Mouse (Mus musculus): ENCODE data around the gene Col11a2. TPM values are rescaled to one million over a fixed set of nuclear protein-coding genes. Genes with fewer than 3 reads are reported as not detected.

Gene Col11a2
- total RNA-seq, 2 experiments from 2014 or later: 11.3 to 15.2 TPM

DNA sequence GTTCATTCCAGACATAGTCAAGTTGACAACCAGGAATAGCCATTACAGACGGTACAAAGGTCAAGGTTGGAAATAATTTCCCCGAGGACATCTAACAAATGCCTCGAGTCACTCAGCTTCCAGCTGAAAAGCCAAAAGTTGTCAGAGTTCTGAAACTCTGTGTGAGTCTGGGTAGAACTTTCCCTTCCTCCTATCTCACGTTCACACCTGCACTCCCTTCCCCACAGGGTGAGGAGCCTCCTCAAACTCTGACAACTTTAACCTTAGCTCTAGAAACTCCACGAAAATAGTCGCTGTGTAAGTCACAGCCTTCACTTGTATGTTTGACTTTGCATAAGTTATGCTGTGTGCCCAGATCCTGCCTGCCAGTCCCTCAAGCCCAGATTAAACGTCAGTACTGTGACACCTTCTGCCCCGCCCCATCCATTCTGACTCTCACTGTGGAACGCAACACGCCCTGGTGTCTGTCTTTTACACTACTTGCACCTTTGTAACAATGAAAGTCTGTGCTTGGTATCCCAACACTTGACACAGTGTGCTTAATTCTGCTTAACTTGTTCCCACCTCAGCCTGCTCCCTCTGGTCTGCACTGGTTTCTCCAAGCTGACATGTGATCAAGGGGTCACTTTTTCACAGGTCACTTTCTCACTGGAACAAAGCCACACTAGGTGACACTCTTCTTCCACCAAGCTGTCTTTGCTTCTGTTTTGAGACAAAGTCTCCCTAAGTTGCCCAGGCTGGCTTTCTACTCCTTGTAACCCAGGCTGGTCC is 59.7 kb downstream of the Col11a2 start:
- no peak for TF ChIP-seq CTCF (IDR thresholded peaks at IDR 0.05)
- intact Hi-C loops (cut with DNase I): no loop called here
- no peak overlapping the region for H3K4me3 ChIP-seq

DNA sequence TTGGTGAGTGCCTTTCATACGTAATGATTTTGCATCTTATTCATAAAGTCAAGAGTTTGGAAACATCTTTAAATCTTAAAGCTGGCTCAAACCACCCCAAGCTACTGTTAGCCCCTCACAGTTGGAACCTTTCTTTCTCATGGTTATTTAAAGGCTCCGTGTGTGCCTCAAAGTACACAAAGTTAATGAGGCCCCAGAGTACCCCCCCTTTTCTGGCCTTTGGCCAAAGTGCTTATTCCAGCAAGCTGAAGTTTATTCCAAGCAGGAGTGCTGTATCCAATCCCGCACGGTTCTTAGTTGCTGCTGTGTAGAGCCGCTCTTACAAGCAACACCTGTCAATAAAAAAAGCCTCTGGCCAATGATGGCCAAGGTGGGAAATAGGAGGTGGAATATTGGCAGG is 60.3 kb downstream of the Col11a2 start:
- TF ChIP-seq CTCF (IDR thresholded peaks at IDR 0.05): no peak
- intact Hi-C loops (cut with DNase I): no loop called here

More for the DNA sequence above, 59.7 kb downstream of the Col11a2 start:
- H3K27ac ChIP-seq: no peak overlapping the region
- no peak for DNase-seq (ENCODE audit: extremely low spot score in 1 of 2, low spot score in 2 of 2)

DNA sequence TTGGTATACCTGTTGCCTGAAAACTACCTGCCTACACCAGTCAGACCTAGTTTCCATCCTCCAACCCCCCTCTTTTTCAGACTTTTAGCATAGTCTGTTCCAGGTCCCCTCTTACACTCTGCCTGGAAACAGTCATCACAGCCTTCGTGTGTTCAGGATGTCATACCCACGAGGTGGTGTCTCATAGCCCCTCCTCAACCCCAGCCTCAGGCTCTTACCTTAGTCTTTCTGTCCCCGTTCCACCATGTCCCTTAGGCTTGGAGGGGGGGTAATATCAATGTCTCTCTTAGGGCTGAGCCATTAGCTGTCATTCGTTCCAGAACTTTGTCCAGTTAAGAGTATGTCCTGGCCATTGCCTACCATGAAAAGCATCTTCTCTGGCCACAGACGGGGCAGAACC is 61.9 kb downstream of the Col11a2 start:
- DNase-seq (ENCODE audit: extremely low spot score in 1 of 2, low spot score in 2 of 2): no peak
- no peak overlapping the region for H3K4me3 ChIP-seq
- intact Hi-C loops (cut with DNase I): loop anchor here (1.0 kb wide), 1 partner anchor 68 kb away; no protein-coding TSS in a partner anchor
- H3K27ac ChIP-seq: no peak overlapping the region
- TF ChIP-seq CTCF (IDR thresholded peaks at IDR 0.05): no peak

More for the DNA sequence above, 60.3 kb downstream of the Col11a2 start:
- Histone ChIP-seq H3K27ac (no peak overlapping the region), H3K4me3 (no peak overlapping the region)
- DNase-seq (ENCODE audit: extremely low spot score in 1 of 2, low spot score in 2 of 2): no peak

- Histone ChIP-seq H3K27ac (no peak overlapping the region), H3K4me3 (peak overlapping the region; percentile 33; the same call in 1 of the 2 replicates)
- peak; percentile 84 to 86 for DNase-seq (ENCODE audit: extremely low spot score in 1 of 2, low spot score in 2 of 2)
- intact Hi-C loops (cut with DNase I): loop anchor here (1.0 kb wide), 1 partner anchor 68 kb away; no protein-coding TSS in a partner anchor
- peak; percentile 94 for TF ChIP-seq CTCF (IDR thresholded peaks at IDR 0.05)
These were observed 62.4 kb downstream of the Col11a2 start for GRCm38 (mm10) chr17:34101604-34102032.

GRCm38 (mm10) chr17:34102831-34103230 is 63.6 kb downstream of the Col11a2 start:
- no peak for TF ChIP-seq CTCF (IDR thresholded peaks at IDR 0.05)
- Histone ChIP-seq H3K27ac (no peak overlapping the region), H3K4me3 (no peak overlapping the region)
- no peak for DNase-seq (ENCODE audit: extremely low spot score in 1 of 2, low spot score in 2 of 2)
- intact Hi-C loops (cut with DNase I): no loop called here

DNA sequence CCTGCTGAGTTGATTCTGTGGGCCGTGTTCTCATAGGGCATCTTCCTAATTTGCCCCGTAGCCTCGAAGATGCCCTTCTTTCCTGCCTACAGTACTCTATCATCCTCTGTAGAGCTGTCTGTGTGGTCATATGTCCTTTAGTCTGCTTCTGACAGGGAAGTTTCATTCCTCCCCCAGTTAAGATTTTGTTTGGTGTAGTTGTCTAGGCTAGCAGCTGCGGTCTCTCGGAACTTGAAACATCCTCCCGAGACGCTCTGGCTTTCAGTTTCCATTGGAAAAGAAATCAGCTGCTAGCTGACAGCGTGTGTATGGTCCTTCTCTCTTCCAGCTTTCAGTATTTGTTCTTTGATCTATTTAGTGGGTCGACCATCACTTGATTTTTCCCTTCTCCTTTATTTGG is 65.6 kb downstream of the Col11a2 start:
- Histone ChIP-seq H3K27ac (no peak overlapping the region), H3K4me3 (no peak overlapping the region)
- no peak for DNase-seq (ENCODE audit: extremely low spot score in 1 of 2, low spot score in 2 of 2)
- intact Hi-C loops (cut with DNase I): no loop called here
- TF ChIP-seq CTCF (IDR thresholded peaks at IDR 0.05): no peak

DNA sequence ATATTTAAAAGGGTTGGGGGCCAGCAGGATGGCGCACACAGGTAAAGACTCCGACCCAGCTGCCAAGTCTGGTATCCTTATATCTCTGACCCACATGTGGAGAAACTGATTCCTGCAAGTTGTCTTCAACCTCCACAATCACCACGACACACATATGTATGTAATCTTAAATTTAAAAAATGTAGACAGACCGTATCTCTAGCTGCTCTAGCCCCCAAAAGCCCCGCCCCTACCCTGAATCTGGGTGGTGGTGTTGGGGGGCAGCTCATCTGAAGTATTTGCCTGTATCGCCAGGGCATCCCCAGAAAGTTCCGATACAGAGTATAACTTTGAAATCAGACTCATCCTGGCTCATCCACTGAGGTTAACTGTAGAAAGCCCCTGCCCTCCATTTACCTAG is 67.3 kb downstream of the Col11a2 start:
- intact Hi-C loops (cut with DNase I): no loop called here
- no peak for TF ChIP-seq CTCF (IDR thresholded peaks at IDR 0.05)
- no peak for DNase-seq (ENCODE audit: extremely low spot score in 1 of 2, low spot score in 2 of 2)
- H3K27ac ChIP-seq: no peak overlapping the region
- no peak overlapping the region for H3K4me3 ChIP-seq

GRCm38 (mm10) chr17:34107109-34107867 is 68.1 kb downstream of the Col11a2 start:
- TF ChIP-seq CTCF (IDR thresholded peaks at IDR 0.05): no peak
- DNase-seq (ENCODE audit: extremely low spot score in 1 of 2, low spot score in 2 of 2): no peak
- Histone ChIP-seq H3K27ac (no peak overlapping the region), H3K4me3 (no peak overlapping the region)
- intact Hi-C loops (cut with DNase I): no loop called here

GRCm38 (mm10) chr17:34108460-34108859 is 69.2 kb downstream of the Col11a2 start:
- no peak overlapping the region for H3K4me3 ChIP-seq
- no peak for TF ChIP-seq CTCF (IDR thresholded peaks at IDR 0.05)
- intact Hi-C loops (cut with DNase I): no loop called here
- no peak for DNase-seq (ENCODE audit: extremely low spot score in 1 of 2, low spot score in 2 of 2)
- H3K27ac ChIP-seq: no peak overlapping the region

DNA sequence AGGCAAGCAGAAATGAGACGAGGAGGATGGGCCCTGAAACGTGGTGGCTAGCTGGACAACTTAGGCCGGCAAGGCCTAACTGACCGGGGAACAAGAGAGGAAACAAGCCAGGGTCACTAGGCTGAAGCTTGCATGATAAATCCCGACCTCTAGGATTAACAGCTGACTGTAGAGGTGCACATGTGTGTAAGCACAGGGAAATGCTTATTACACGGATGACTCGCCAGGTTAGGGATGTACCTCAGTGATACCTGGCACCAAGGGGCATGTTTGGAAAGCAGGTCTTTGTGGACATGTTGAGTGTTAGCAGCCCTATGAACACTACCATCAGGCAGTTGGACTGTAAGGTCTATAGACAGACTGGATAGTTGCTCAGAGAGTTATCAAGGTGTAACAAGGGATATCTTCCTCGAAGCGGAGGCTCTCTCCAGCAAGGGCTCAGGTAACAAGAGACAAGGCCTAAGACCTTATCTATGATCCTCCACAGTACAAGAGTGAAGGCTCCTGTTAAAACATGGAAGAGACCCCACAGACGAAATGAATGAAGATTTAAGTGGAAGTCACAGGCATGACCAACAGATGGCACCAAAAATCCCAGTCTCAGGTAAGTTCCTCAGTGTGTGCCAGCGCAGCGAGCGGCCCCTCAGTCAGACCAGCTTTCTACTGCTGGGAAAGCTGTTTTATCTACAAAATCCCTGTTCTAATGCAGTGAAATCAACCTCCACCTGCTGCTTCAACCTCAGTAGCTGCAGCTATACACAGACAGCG is 70.0 kb downstream of the Col11a2 start:
- peak; percentile 48 for TF ChIP-seq CTCF (IDR thresholded peaks at IDR 0.05)
- intact Hi-C loops (cut with DNase I): no loop called here
- no peak overlapping the region for H3K27ac ChIP-seq
- DNase-seq (ENCODE audit: extremely low spot score in 1 of 2, low spot score in 2 of 2): no peak
- H3K4me3 ChIP-seq: no peak overlapping the region

DNA sequence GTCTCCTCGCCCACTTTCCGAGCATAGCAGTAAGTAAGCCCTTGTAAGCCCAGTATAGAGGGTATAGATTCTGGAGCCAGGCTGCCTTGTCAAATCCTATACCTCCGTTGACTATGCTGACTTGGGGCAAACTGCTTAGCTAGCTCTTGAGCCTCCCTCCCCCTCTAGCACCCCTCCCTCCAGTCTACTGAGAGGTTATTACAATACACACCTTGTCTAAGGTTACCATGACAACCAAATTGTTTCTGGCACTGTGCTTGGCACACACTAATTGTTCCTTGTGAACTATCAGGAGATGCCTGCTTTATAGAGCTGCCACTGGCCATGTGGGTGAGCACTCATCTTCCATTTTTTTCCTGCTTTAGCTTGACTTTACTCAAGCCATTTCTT is 70.6 kb downstream of the Col11a2 start:
- intact Hi-C loops (cut with DNase I): loop anchor here (2.0 kb wide), 1 partner anchor 73 kb away; no protein-coding TSS in a partner anchor
- TF ChIP-seq CTCF (IDR thresholded peaks at IDR 0.05): no peak
- DNase-seq (ENCODE audit: extremely low spot score in 1 of 2, low spot score in 2 of 2): no peak
- Histone ChIP-seq H3K4me3 (no peak overlapping the region), H3K27ac (no peak overlapping the region)
